Mouse (Mus musculus) bone marrow, adult 2 months (tissue): ENCODE data around the gene Junb.

ENCODE experiments used
- CTCF ChIP-seq: fragments of 200-500 bp; IDR thresholded peaks from 2 replicates; pipeline ENCODE4 v1.5.1; 2011; ENCODE audit warnings: low read length, control low read depth; ENCODE audit not compliant: control insufficient read depth, insufficient read depth
- POLR2A ChIP-seq: fragments of 200-500 bp; IDR thresholded peaks from 2 replicates; pipeline ENCODE4 v1.6.1; 2011; ENCODE audit warnings: low read depth, mild to moderate bottlenecking, control low read depth, low read length, borderline replicate concordance; ENCODE audit not compliant: control insufficient read depth

DNA sequence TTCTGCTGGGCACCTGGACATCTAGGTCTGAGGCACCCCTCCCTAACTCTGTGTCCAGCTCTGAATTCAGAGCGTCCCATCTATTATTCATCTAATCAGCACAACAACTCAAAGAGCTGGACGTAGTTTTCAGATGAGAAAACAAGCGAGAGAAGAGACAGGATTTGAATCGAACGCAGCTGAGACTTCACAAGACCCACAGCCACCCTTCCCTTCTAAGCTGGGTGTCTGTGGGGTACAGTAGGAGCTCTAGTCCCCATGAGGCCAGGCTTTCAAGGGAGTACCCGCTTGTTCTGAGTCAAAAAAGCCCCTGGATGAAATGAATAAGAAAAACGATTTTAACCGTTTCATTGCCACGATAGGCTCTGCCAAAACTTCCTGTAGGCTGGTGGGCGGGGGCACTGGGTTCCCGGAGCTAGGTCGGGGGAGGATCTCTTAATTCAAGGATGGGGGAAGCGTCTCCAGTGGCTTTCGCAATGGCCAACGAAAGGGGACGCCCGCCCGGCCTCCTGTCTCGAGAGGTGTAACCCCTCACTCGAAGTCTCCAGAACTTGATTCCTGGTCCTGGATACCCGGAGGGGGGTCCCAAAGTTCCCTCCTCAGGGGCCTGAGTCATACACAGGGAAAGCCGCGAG lies 6.6 kb upstream of the Junb start:
- no peak for TF ChIP-seq POLR2A
- no peak for TF ChIP-seq CTCF
